Mouse (Mus musculus) olfactory bulb, adult 2 months (tissue): Measurements from ENCODE around the gene Armt1.

Source experiments
- CTCF ChIP-seq: fragments of 200-500 bp; IDR thresholded peaks from 2 replicates; pipeline ENCODE4 v1.5.1; 2012; ENCODE audit warnings: low read depth, mild to moderate bottlenecking, low read length, moderate library complexity; ENCODE audit not compliant: insufficient read depth
- POLR2A ChIP-seq: fragments of 200-500 bp; IDR thresholded peaks from 2 replicates; pipeline ENCODE4 v1.6.1; 2012; ENCODE audit warnings: mild to moderate bottlenecking, low read depth, low read length, moderate library complexity; ENCODE audit not compliant: insufficient read depth

GRCm38 (mm10) chr10:4384244-4384643 lies 48.0 kb upstream of the Armt1 start:
- TF ChIP-seq POLR2A (no peak), CTCF (no peak)
